Mouse (Mus musculus) liver, embryonic 14.5 days (tissue): ENCODE results near the gene Cyp46a1.

Experiments used
- CTCF ChIP-seq: IDR thresholded peaks from 2 replicates; pipeline ENCODE4 v1.5.1; 2016; ENCODE audit warnings: antibody characterized with exemption, low read depth, control low read depth
- EP300 ChIP-seq: IDR thresholded peaks from 2 replicates; pipeline ENCODE4 v1.6.1; 2016; ENCODE audit warnings: antibody characterized with exemption, low read depth

DNA sequence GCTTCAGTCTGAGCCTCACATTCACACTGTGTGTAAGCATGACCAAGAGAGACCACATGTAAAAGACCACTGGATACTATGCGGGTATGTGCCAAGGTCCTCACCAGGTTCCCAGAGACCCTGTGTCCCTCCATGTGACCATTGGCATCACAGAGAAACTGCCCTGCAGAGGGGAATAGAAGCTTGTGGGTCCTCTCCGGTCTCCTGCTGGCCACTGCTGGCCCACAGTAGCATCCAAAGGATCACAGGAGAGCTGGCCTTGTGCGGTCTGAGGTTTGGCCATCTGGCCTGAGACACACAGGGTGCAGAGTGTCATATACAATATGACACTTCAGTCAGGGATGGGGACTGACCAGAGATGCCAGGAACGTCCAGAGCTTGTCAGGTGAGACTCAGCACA lies 24.1 kb upstream of the Cyp46a1 start:
- TF ChIP-seq CTCF: no peak
- no peak for TF ChIP-seq EP300
